ENCODE assay signal across 8 mouse cellular contexts in the genomic region with DNA sequence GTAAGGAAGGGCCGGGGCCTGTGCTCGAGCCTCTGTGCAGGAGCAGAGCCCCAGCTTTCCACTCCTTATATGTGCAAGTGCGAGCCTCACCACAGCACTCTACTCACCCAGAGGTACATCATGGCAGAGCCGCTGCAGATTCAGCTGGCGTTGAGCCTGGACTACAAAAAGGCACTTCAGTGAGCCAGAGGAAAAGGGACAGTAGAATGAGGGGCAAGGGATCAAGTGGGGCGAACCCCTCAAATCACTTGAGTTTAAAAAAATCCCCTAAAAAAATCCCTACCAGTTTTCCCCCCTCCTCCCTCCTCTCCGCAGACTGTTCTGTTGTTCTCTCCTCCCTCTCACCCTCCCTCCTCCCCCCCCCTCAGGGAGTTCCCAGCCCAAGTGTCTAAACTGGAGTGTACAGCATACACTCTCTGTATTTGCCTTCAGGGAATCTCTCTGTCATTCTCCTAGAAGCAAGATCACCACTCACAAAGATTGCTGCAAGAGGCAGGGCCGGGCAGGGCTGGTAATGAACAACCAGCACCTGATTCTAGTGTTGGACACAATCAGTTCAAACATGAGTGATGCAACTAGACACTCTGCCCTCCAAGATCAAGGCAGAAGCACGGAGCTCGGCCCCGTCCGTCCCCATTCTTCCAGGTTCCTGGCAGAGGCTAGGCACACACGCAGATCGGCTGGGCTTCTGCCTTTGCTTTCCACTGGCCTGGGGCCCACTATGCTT.
DNase-seq lines count a peak whose midpoint lies in the region; ATAC-seq and TF ChIP-seq lines count a peak whose summit lies in the region.

No protein-coding gene starts in this region.

- no peak for TF ChIP-seq CTCF in forebrain, postnatal 0 days (IDR thresholded peaks at IDR 0.05; ENCODE audit: low read depth)

- WGBS in neural tube, embryonic 11.5 days, result 70% methylated on average over 14 of the region's 14 CpGs
- 37% methylated on average over 14 of the region's 14 CpGs for WGBS in forebrain, postnatal 0 days
- 41% methylated on average over 13 of the region's 14 CpGs for WGBS in intestine, embryonic 16.5 days
- WGBS in liver, embryonic 15.5 days (ENCODE audit: insufficient replicate concordance), result 57% methylated on average over 14 of the region's 14 CpGs

- no peaks in the 10 kb centered on the region for H3K36me3 ChIP-seq in neural tube, embryonic 11.5 days (ENCODE audit: control insufficient read depth, insufficient read depth, low read length)
- H3K36me3 ChIP-seq in forebrain, postnatal 0 days (ENCODE audit: insufficient read depth), result no peaks in the 10 kb centered on the region
- no peaks in the 10 kb centered on the region for H3K36me3 ChIP-seq in intestine, embryonic 16.5 days (ENCODE audit: control insufficient read depth, insufficient read depth, low read length)
- no peaks in the 10 kb centered on the region for H3K36me3 ChIP-seq in liver, embryonic 15.5 days (replicated peaks)

- H3K9me3 ChIP-seq in neural tube, embryonic 11.5 days (ENCODE audit: control insufficient read depth, low read length), result no peaks in the 10 kb centered on the region
- H3K9me3 ChIP-seq in forebrain, postnatal 0 days (ENCODE audit: low read length), result no peaks in the 10 kb centered on the region
- H3K9me3 ChIP-seq in intestine, embryonic 16.5 days (ENCODE audit: control insufficient read depth, low read length), result no peaks in the 10 kb centered on the region
- no peaks in the 10 kb centered on the region for H3K9me3 ChIP-seq in liver, embryonic 15.5 days (replicated peaks)

- H3K9ac ChIP-seq in neural tube, embryonic 11.5 days (ENCODE audit: low read length), result no peak overlapping the region
- H3K9ac ChIP-seq in forebrain, postnatal 0 days, result no peak overlapping the region
- H3K9ac ChIP-seq in intestine, embryonic 16.5 days (ENCODE audit: low read depth, low read length), result peak overlapping the region; percentile 53
- H3K9ac ChIP-seq in liver, embryonic 15.5 days, result no peak overlapping the region

- no peak for ATAC-seq in neural tube, embryonic 11.5 days (ENCODE audit: insufficient read depth, low FRiP score, low TSS enrichment)
- ATAC-seq in forebrain, postnatal 0 days, result 0 out of 2 replicates have a peak, but pooled peaks have one; percentile 50
- ATAC-seq in intestine, embryonic 16.5 days, result peak; percentile 88
- peak; percentile 73 for ATAC-seq in liver, embryonic 15.5 days (ENCODE audit: insufficient read depth)
- ATAC-seq in CD4-positive, CD25-positive, alpha-beta regulatory T cell, adult 4 months, result no peak

- H3K4me1 ChIP-seq in neural tube, embryonic 11.5 days (ENCODE audit: control insufficient read depth, insufficient read depth, low read length), result peaks cover 10% of the 10 kb centered on the region; the same call in 1 of the 2 replicates
- H3K4me1 ChIP-seq in forebrain, postnatal 0 days (ENCODE audit: insufficient read depth), result 0 out of 2 replicates have a peak, but pooled peaks cover 6% of the 10 kb centered on the region
- H3K4me1 ChIP-seq in intestine, embryonic 16.5 days (ENCODE audit: control insufficient read depth, insufficient read depth, low read length), result peaks cover 40% of the 10 kb centered on the region
- peaks cover 5% of the 10 kb centered on the region; the same call in 1 of the 2 replicates for H3K4me1 ChIP-seq in liver, embryonic 15.5 days (replicated peaks)

- no peak overlapping the region for H3K4me2 ChIP-seq in neural tube, embryonic 11.5 days (ENCODE audit: low read depth)
- no peak overlapping the region for H3K4me2 ChIP-seq in forebrain, postnatal 0 days (ENCODE audit: low read depth)
- H3K4me2 ChIP-seq in intestine, embryonic 16.5 days (ENCODE audit: low read depth, low read length), result peak overlapping the region; percentile 36
- H3K4me2 ChIP-seq in liver, embryonic 15.5 days, result peak overlapping the region; percentile 41

- H3K27me3 ChIP-seq in neural tube, embryonic 11.5 days (ENCODE audit: control insufficient read depth, insufficient read depth, low read length), result no peaks in the 10 kb centered on the region
- no peaks in the 10 kb centered on the region for H3K27me3 ChIP-seq in forebrain, postnatal 0 days (ENCODE audit: insufficient read depth, low read length)
- no peaks in the 10 kb centered on the region for H3K27me3 ChIP-seq in intestine, embryonic 16.5 days (replicated peaks; ENCODE audit: control insufficient read depth, insufficient read depth, low read length)
- H3K27me3 ChIP-seq in liver, embryonic 15.5 days, result no peaks in the 10 kb centered on the region

- peak; percentile 27 for DNase-seq in neural tube, embryonic 11.5 days (ENCODE audit: low spot score)
- no peak for DNase-seq in neural tube, embryonic 10.5 days (ENCODE audit: extremely low spot score, low spot score)
- DNase-seq in forebrain, postnatal 0 days, result no peak
- DNase-seq in retina, postnatal 1 day, result peak; percentile 68
- DNase-seq in thymus, postnatal 10 days (ENCODE audit: low spot score in 2 of 2), result no peak

- H3K27ac ChIP-seq in neural tube, embryonic 11.5 days (ENCODE audit: low read depth, low read length), result no peak overlapping the region
- no peak overlapping the region; the same call in 1 of the 2 replicates for H3K27ac ChIP-seq in forebrain, postnatal 0 days (ENCODE audit: low read depth, low read length)
- H3K27ac ChIP-seq in intestine, embryonic 16.5 days (ENCODE audit: low read length), result peak overlapping the region; percentile 92
- H3K27ac ChIP-seq in liver, embryonic 15.5 days (replicated peaks), result peak overlapping the region; percentile 75

- no peak overlapping the region for H3K4me3 ChIP-seq in neural tube, embryonic 11.5 days (ENCODE audit: low read depth, low read length)
- H3K4me3 ChIP-seq in forebrain, postnatal 0 days (ENCODE audit: low read depth, low read length), result no peak overlapping the region
- H3K4me3 ChIP-seq in intestine, embryonic 16.5 days (ENCODE audit: low read length), result peak overlapping the region; percentile 6; the same call in 1 of the 2 replicates
- peak overlapping the region; percentile 20; the same call in 1 of the 2 replicates for H3K4me3 ChIP-seq in liver, embryonic 15.5 days (replicated peaks)

Comparison
In these comparisons a context has a peak if more than half of its experiments do, and no peak if none do; other contexts are left out.
1. DNase-seq: peak in neural tube, embryonic 11.5 days (single experiment) and retina, postnatal 1 day (single experiment); none in neural tube, embryonic 10.5 days (single experiment), forebrain, postnatal 0 days (single experiment) and thymus, postnatal 10 days (0 of 2).
2. ATAC-seq: peak in forebrain, postnatal 0 days (single experiment), intestine, embryonic 16.5 days (single experiment) and liver, embryonic 15.5 days (single experiment); none in neural tube, embryonic 11.5 days (single experiment) and CD4-positive, CD25-positive, alpha-beta regulatory T cell, adult 4 months (single experiment).
3. H3K27ac ChIP-seq: peak in intestine, embryonic 16.5 days (single experiment) and liver, embryonic 15.5 days (single experiment); none in neural tube, embryonic 11.5 days (single experiment) and forebrain, postnatal 0 days (single experiment).
4. H3K4me2 ChIP-seq: peak in intestine, embryonic 16.5 days (single experiment) and liver, embryonic 15.5 days (single experiment); none in neural tube, embryonic 11.5 days (single experiment) and forebrain, postnatal 0 days (single experiment).
5. H3K4me3 ChIP-seq: peak in intestine, embryonic 16.5 days (single experiment) and liver, embryonic 15.5 days (single experiment); none in neural tube, embryonic 11.5 days (single experiment) and forebrain, postnatal 0 days (single experiment).